Mouse (Mus musculus) CD4-positive, CD25-positive, alpha-beta regulatory T cell, adult 2 months (primary cell): ENCODE data around the gene Fam173a.
"Not testable (repeated sequence)": the region's sequence is repeated elsewhere in the genome, so short reads cannot be mapped to it uniquely, and the experiment has no call there.

ENCODE experiments used
- DNase-seq: peaks from one replicate; pipeline ENCODE4 v3.0.0-alpha.2; 2012; ENCODE audit warnings: low read depth, low spot score

Fam173a gene

GRCm38 (mm10) chr17:25760148-25760547 is 32.6 kb downstream of the Fam173a start:
- DNase-seq = no peak

- DNase-seq = no peak
Measured at GRCm38 (mm10) chr17:25757691-25758090, 35.0 kb downstream of the Fam173a start.

- no peak for DNase-seq
Measured at GRCm38 (mm10) chr17:25756378-25757242, 36.1 kb downstream of the Fam173a start.

- DNase-seq = no peak
Measured at GRCm38 (mm10) chr17:25755627-25756377, 36.9 kb downstream of the Fam173a start.

GRCm38 (mm10) chr17:25755086-25755485 is 37.6 kb downstream of the Fam173a start:
- no peak for DNase-seq

GRCm38 (mm10) chr17:25754241-25754640 is 38.5 kb downstream of the Fam173a start, which contains the start of gene Msln:
TSS of gene Msln (minus strand) at chr17:25754378.
- DNase-seq = no peak

- no peak for DNase-seq
Measured at GRCm38 (mm10) chr17:25751446-25751845, 41.3 kb downstream of the Fam173a start.

- no peak for DNase-seq
Measured at GRCm38 (mm10) chr17:25749314-25749713, 43.4 kb downstream of the Fam173a start.

- DNase-seq = no peak
Measured at GRCm38 (mm10) chr17:25748238-25748637, 44.5 kb downstream of the Fam173a start.

- DNase-seq = no peak
Measured at GRCm38 (mm10) chr17:25744311-25744710, 48.4 kb downstream of the Fam173a start.

- no peak for DNase-seq
Measured at GRCm38 (mm10) chr17:25743831-25744230, 48.9 kb downstream of the Fam173a start.

- DNase-seq = not testable (repeated sequence)
Measured at GRCm38 (mm10) chr17:25741471-25741870, 51.2 kb downstream of the Fam173a start.
